ENCODE assay signal across 16 mouse cellular contexts in genomic region chr14:99504909-99505308, GRCm38 (mm10).
DNase-seq lines count a peak whose midpoint lies in the region; TF ChIP-seq lines count a peak whose summit lies in the region.
"Had no signal": no experiment of that assay in that cellular context is flagged by ENCODE, and none has a peak within 500 bp of the region (broad histone marks: within the 10 kb centered on the region; RNA-seq: fewer than 3 reads in every experiment).

No protein-coding gene starts in this region.

- no peaks in the 10 kb centered on the region for H3K27me3 ChIP-seq in CH12.LX (replicated peaks)
- H3K27me3 ChIP-seq: Patski had no signal

- TF ChIP-seq POLR2A in CH12.LX (IDR thresholded peaks at IDR 0.05; ENCODE audit: low read depth, low read length) = no peak

- H3K4me2 ChIP-seq in CH12.LX (ENCODE audit: insufficient read depth, low read depth, poor library complexity, severe bottlenecking) = no peak overlapping the region

- TF ChIP-seq CTCF in CH12.LX (conservative IDR thresholded peaks at IDR 0.05 in 1 of 2, IDR thresholded peaks at IDR 0.05 in 1 of 2; ENCODE audit: low read depth in 2 of 2, low read length in 2 of 2) = no peak

- TF ChIP-seq RAD21 in CH12.LX (IDR thresholded peaks at IDR 0.05; ENCODE audit: low read depth, low read length) = no peak

- in situ Hi-C loops in CH12.LX (cut with MboI; ENCODE audit: low pct_ligation_motif_present, low pct_unique_long_range_greater_than_20kb, low sequenced_read_pairs) = no loop called here

- no peaks in the 10 kb centered on the region for H3K4me1 ChIP-seq in CH12.LX (ENCODE audit: control insufficient read depth in 1 of 2, insufficient read depth in 2 of 2)

- no peak overlapping the region for H3K9ac ChIP-seq in CH12.LX (ENCODE audit: insufficient read depth, low read depth)

- TF ChIP-seq EP300 in CH12.LX (IDR thresholded peaks at IDR 0.05; ENCODE audit: low read length) = no peak

- peaks cover 2% of the 10 kb centered on the region for H3K9me3 ChIP-seq in CH12.LX (replicated peaks; ENCODE audit: low read length)

- H3K36me3 ChIP-seq in CH12.LX (replicated peaks in 1 of 2; ENCODE audit: control insufficient read depth in 1 of 2, insufficient read depth in 1 of 2, low read length in 1 of 2) = no peaks in the 10 kb centered on the region
- H3K36me3 ChIP-seq: G1E had no signal

- dilution Hi-C loops in CH12.LX (cut with MboI; ENCODE audit: extremely low pct_ligation_motif_present, extremely low pct_unique_long_range_greater_than_20kb, low sequenced_read_pairs) = no loop called here

- H3K79me2 ChIP-seq in CH12.LX (replicated peaks; ENCODE audit: control insufficient read depth, extremely low read depth, insufficient read depth, poor library complexity, severe bottlenecking) = no peaks in the 10 kb centered on the region

- no peak overlapping the region for H3K4me3 ChIP-seq in CH12.LX (replicated peaks in 1 of 3; ENCODE audit: low read depth in 2 of 3, low read length in 2 of 3, poor library complexity in 1 of 3)

- DNase-seq in CH12.LX (ENCODE audit: extremely low read depth) = no peak
- DNase-seq in frontal cortex, postnatal 36 days (ENCODE audit: low spot score in 2 of 2) = no peak
- DNase-seq: adrenal gland, adult 2 months; adrenal gland, adult 8-10 months; adrenal gland, postnatal 10 days; adrenal gland, postnatal 14 days; adrenal gland, postnatal 25 days; adrenal gland, postnatal 36 days; B cell, adult 2 months; cerebellum, adult 11 months; cerebellum, adult 11-12 months; cerebellum, adult 18-20 months; cerebellum, adult 2 months; cerebellum, adult 8-10 months had no signal

- H3K27ac ChIP-seq in CH12.LX (ENCODE audit: insufficient read depth, low read depth) = no peak overlapping the region

TF ChIP-seq in CH12.LX, 34 proteins besides CTCF, POLR2A, EP300 and RAD21:
- TF ChIP-seq NRF1 (IDR thresholded peaks at IDR 0.05; ENCODE audit: low read depth, low read length) = no peak
- TF ChIP-seq JUN (IDR thresholded peaks at IDR 0.05; ENCODE audit: insufficient read depth, low read depth, low read length) = peak; percentile 52; the same call in 1 of the 2 replicates
- TF ChIP-seq KAT2A (IDR thresholded peaks at IDR 0.05; ENCODE audit: insufficient replicate concordance, low read length) = no peak
- TF ChIP-seq USF2 (conservative IDR thresholded peaks at IDR 0.05; ENCODE audit: low read depth, low read length) = no peak
- TF ChIP-seq JUND (conservative IDR thresholded peaks at IDR 0.05; ENCODE audit: low read depth, low read length) = peak; percentile 71; the same call in 1 of the 2 replicates
- TF ChIP-seq GABPA (IDR thresholded peaks at IDR 0.05; ENCODE audit: insufficient replicate concordance, low read depth, low read length) = no peak
